Mouse (Mus musculus): ENCODE measurements at regions not wholly inside any gene's neighbourhood (a gene's known extent, or its start where the extent isn't known, plus 50 kb on each side); places are given as distances from the start of the nearest gene placed in this dataset.

DNA sequence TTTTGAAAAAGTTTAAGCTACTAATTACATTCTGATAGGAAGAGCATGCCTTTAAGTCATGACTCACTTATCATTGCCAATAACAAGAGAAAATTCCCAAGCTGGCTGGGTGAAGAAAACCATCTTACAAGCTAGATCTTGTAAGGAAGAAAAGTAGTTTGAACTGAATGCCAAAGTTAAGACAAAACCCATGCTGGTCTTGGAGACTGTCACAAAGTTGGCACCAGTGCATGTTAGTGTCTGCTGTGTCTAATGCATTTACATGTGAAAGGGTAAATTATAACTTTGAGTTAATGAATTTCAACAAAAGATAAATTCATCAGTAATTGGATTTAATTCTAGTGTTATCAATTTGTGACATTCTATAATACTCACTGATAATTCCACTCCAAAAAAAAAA, 533.6 kb upstream of the Fam241a start:
- DNase-seq (ENCODE audit: inconsistent age in 2 of 2, low spot score in 1 of 2), result no peak

DNA sequence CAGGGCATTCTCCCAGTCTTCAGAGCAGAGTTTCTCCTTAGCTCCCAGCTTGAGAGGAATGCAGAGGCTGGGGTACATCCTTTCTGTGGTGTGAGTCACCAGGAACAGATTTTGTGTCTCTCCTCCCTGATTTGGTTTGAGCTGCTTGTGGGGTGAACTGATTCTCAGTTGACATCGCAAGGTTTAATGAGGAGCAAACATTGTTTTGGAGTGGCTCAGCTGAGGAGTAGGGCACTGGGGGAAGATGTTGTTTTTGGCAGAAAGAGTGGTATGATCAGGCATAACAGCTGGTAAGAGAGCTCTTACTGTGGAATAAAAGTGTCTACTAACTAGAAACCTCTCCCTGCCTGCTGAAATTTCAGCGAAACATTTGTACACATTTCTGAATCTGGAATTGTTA, 519.4 kb upstream of the Fam241a start:
- no peak for DNase-seq (ENCODE audit: inconsistent age in 2 of 2, low spot score in 1 of 2)

GRCm38 (mm10) chr3:128413481-128413880, 517.4 kb upstream of the Fam241a start:
- no peak for DNase-seq (ENCODE audit: inconsistent age in 2 of 2, low spot score in 1 of 2)

GRCm38 (mm10) chr3:128412157-128412556, 516.0 kb upstream of the Fam241a start:
- no peak for DNase-seq (ENCODE audit: inconsistent age in 2 of 2, low spot score in 1 of 2)

DNA sequence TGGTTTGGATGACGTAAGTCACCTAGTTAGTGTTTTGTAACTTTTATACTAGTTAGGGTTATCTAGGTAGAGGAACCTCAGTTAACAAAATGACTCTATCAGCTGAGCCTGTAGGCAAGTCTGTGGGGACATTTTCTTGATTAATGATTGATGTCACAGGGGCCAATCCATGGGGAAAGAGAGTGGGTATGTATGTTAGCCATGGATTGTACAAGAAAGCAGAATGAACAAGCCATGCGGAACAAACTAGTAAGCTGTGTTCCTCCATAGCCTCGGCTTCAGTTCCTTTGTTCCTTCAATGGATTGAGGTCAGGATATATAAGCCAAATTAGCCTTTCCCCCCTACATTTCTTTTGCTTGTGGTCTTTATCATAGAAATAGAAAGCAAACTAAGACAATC, 498.7 kb upstream of the Fam241a start:
- DNase-seq (ENCODE audit: inconsistent age in 2 of 2, low spot score in 1 of 2), result no peak

DNA sequence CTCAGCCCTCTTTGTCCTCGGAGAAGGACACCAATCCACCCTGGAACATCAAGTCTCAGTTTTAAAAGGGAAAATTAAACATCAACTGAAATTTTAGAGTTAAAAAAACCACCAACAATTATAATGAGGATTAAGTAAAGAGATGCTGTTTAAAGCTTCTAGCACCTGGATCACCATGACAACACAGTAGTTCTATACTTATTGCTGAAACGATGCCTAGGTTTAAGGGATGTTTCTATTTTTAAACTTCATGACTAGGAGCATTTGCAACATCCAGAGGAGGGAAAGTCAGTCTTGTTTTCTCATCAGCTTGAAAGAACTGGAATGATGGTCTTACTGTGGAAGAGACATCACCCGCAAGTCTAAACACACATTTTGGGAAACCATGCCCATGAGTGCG, 484.5 kb upstream of the Fam241a start:
- DNase-seq (ENCODE audit: inconsistent age in 2 of 2, low spot score in 1 of 2), result no peak

DNA sequence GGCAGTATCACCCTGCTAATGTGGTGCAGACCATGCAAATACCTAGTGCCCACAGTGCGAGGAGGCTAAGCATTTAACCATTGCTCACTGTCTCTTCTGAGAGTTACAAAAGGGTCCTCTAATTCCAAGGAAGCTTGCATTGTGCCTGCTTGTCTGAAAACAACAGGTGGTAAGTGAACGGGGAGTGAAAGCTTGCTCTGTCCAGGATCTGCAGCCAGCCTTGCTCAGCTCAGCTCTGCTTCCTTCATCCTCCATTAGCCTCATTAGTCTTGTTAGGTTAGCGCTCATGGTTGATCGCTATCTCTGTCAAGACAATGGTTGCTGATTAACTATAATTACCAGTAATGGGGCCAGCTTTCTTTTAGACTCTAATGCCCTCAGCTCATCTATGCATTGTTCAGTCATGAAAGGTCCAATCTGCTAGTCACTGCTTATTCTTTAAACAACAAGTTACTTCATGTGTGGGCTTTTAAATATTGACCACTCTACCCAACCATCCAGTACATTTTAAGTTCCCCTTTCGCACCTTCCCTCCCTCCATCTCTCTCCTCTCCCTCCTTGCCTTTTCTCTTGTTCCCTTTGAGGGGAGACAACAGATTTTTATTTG, 473.5 kb upstream of the Fam241a start:
- no peak for DNase-seq (ENCODE audit: inconsistent age in 2 of 2, low spot score in 1 of 2)

- DNase-seq (ENCODE audit: inconsistent age in 2 of 2, low spot score in 1 of 2), result no peak
Measured at GRCm38 (mm10) chr3:128362310-128362709, 466.2 kb upstream of the Fam241a start.

DNA sequence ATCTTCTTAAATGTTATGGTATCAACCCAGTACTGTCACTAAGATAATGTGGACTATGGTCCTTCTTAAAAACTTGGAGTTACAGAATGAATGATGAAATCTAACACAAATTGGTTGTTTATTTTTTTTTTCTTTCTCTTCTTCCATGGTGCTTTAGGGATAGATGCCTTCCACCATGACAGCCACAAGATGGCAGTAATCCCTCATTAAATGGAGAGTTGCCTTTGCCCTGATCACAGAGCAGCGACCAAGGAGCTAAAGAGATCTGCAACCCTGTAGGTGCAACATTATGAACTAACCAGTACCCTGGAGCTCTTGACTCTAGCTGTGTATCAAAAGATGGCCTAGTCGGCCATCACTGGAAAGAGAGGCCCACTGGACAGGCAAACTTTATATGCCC, 453.0 kb upstream of the Fam241a start:
- peak; percentile 14 to 65 for DNase-seq (ENCODE audit: inconsistent age in 2 of 2, low spot score in 1 of 2)

DNA sequence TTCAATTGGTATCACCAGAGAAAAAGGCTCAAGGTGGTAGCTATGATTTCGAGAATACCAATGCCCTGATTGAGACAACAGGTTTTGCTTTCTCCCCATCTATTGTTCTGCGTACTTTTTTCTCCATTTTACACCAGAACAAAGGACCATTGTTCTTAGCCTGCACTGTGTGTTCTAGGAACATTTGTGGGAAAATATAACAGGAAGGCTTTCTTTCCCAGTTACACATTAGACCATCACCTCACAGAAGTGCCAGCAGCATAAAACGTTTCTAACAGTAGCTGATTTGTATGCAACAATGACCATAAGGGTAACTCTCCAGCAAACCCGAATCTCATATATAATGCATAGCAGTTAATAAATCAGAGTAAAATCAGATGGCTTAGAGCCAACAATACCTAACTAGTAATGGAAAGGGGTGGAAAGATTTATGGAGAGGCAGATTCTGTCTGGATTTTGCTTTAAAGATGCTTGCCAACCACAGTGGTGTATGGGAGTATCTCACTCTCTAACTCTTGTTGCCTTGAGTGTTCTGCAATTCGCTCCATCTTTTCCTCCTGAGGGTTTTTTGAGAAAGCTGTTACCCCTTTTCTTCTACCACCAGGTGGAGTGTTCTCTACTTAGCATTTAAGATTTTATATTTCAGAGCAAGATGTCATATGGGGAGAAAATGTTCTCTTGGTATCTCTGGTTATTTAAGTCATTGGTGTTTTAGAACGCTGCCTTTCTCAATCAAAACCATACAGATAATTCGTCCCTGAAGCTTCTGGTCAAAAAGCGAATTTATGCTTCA, 451.9 kb upstream of the Fam241a start:
- no peak for DNase-seq (ENCODE audit: inconsistent age in 2 of 2, low spot score in 1 of 2)

- no peak for DNase-seq (ENCODE audit: inconsistent age in 2 of 2, low spot score in 1 of 2)
Measured at GRCm38 (mm10) chr3:128337508-128337907, 441.4 kb upstream of the Fam241a start.

DNA sequence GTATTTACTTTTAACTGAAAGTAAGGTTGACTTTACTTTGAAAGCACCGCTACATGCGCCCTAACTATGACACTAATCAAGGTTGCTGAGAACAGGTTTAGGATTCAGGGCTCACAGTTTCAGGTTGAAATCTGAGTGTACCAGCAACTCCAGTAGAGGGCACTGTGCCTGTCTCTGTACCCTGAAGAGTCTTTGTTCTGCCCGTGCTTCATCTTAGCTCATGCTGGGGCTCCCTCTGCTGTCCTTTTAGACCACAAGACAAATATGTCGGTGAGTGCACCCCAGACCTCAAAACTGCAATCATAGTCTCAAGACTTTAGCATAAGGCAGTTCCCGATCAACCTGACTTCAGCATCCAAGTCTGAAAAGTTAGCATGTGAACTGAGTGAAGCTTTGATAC, 440.9 kb upstream of the Fam241a start:
- DNase-seq (ENCODE audit: inconsistent age in 2 of 2, low spot score in 1 of 2), result peak; percentile 69 to 90

- no peak for DNase-seq (ENCODE audit: inconsistent age in 2 of 2, low spot score in 1 of 2)
Measured at GRCm38 (mm10) chr3:128327677-128328076, 431.6 kb upstream of the Fam241a start.

- no peak for DNase-seq (ENCODE audit: inconsistent age in 2 of 2, low spot score in 1 of 2)
Measured at GRCm38 (mm10) chr3:128301312-128301711, 405.2 kb upstream of the Fam241a start.

GRCm38 (mm10) chr3:128298110-128298509, 402.0 kb upstream of the Fam241a start:
- DNase-seq (ENCODE audit: inconsistent age in 2 of 2, low spot score in 1 of 2), result no peak

DNA sequence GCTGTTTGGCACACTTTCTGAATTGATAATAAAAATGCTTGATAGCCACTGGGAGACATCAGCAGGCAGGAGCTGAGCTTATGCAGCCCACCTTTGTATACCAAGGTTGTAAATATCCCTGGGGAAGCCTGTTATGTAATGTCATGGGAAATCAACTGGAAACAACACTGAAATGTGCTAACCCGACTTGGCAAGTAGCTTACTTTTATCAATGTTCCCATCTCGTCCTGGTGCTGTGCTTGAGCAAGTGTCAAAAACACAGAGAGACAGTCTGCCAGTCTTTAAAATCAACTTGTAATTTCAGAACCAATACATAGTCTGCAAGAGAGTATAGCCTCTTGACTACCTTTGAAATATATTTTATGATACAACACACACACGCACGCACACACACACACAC, 391.7 kb upstream of the Fam241a start:
- DNase-seq (ENCODE audit: inconsistent age in 2 of 2, low spot score in 1 of 2), result peak in 1 of 2 experiments; percentile 22

GRCm38 (mm10) chr3:128285214-128285613, 389.1 kb upstream of the Fam241a start:
- no peak for DNase-seq (ENCODE audit: inconsistent age in 2 of 2, low spot score in 1 of 2)

GRCm38 (mm10) chr3:128280626-128281025, 384.5 kb upstream of the Fam241a start:
- peak; percentile 3 to 37 for DNase-seq (ENCODE audit: inconsistent age in 2 of 2, low spot score in 1 of 2)

DNA sequence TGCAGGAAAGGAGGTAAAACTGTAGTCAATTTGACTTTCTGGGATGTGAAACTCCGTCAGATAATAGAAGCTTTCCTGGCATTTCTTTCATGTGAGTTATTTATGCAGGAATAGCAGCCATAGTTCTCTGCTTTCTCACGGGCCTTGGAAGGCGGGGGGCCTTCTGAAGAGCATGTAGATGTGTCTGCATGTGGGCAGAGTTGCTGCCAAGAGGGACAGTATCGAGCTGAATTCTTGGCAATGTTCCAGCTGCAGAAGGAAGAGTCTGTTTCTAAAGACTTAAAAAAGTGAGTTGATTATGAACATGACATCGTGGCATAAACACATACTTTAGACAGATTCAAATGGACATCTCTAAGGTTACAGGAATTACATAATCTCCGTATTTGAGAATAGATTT, 374.5 kb upstream of the Fam241a start:
- DNase-seq (ENCODE audit: inconsistent age in 2 of 2, low spot score in 1 of 2), result peak in 1 of 2 experiments; percentile 18

DNA sequence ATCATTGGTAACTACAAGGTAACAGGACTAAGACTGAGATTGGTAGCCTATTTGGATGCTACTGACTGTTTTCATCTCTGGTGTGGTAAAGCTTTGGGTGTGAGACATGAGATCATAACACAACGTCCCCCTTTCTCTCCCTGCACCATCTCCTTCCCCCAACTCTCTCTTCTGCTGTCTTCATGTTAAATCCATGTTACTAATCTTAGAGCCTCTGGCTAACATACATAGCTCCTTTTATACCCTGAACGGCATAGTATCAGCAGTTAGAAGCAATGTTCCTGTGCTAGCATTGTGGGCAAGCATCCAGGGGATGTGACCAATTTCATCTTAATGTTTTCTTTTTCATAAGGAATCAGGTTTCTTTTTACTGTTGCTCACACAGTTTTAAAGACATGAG, 365.1 kb upstream of the Fam241a start:
- no peak for DNase-seq (ENCODE audit: inconsistent age in 2 of 2, low spot score in 1 of 2)

DNA sequence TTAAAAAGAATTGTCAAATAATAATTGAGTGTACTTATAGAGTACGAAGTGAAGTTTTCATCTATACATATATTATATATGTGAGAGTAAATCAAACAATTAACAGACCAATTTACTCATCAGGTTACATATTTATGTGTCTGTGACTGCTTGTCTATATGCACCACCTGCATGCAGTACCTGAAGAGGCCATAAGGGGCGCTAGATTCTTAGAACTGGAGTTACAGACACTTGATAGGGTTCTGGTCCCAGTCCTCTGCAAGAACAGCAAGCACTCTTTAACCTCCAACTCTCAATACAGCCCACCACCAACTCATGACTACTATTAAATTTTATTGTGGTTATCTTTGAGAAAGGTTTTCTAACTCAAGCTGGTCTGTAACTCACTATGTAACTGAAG, 351.7 kb upstream of the Fam241a start:
- DNase-seq (ENCODE audit: inconsistent age in 2 of 2, low spot score in 1 of 2), result no peak

- no peak for DNase-seq (ENCODE audit: inconsistent age in 2 of 2, low spot score in 1 of 2)
Measured at GRCm38 (mm10) chr3:128239813-128240421, 343.8 kb upstream of the Fam241a start.

Measured in adrenal gland, adult (tissue).